Mouse (Mus musculus): ENCODE measurements around the gene Wasf1.

DNA sequence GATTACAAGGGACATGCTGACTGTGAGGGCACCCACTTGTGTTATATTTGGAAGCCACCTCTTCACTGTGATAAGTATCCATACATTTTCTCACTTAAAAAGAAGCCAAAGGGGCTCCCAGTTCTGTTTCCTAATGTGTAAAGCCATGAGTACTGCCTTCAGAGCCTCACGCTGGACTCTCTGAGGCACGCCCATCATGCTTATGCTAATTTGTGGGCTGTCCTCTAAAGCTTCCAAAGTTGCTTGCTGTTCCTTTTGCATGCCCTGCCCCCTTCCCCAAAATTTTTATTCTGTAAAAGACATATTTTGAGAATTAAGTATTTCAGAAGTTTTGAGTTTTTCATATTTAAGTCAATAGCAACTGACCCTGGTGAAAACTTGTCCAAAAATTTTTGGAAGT is 27.5 kb downstream of the Wasf1 start:
- TF ChIP-seq CTCF (IDR thresholded peaks at IDR 0.05; ENCODE audit: extremely low read depth, insufficient read depth, insufficient read length, insufficient replicate concordance): no peak
- TF ChIP-seq POLR2A (IDR thresholded peaks at IDR 0.05; ENCODE audit: low read depth, low read length): no peak
